Mouse (Mus musculus) left cerebral cortex, adult 8-10 months (tissue): ENCODE data around the gene Tnni1. TPM values are rescaled to one million over a fixed set of nuclear protein-coding genes. Genes with fewer than 3 reads are reported as not detected.

Source experiments
- DNase-seq, 2 experiments: peaks; one replicate each; pipeline ENCODE4 v3.0.0; 2022; ENCODE audit warnings: low spot score in 2 of 2
- total RNA-seq, 4 experiments: library from RNA; stranded (reverse); gene quantifications; 2 replicates each; pipeline ENCODE4 v1.2.4; 2022

The Tnni1 gene
- total RNA-seq, 4 experiments from 2014 or later = 3.7 to 7.8 (median 4.2) TPM

DNA sequence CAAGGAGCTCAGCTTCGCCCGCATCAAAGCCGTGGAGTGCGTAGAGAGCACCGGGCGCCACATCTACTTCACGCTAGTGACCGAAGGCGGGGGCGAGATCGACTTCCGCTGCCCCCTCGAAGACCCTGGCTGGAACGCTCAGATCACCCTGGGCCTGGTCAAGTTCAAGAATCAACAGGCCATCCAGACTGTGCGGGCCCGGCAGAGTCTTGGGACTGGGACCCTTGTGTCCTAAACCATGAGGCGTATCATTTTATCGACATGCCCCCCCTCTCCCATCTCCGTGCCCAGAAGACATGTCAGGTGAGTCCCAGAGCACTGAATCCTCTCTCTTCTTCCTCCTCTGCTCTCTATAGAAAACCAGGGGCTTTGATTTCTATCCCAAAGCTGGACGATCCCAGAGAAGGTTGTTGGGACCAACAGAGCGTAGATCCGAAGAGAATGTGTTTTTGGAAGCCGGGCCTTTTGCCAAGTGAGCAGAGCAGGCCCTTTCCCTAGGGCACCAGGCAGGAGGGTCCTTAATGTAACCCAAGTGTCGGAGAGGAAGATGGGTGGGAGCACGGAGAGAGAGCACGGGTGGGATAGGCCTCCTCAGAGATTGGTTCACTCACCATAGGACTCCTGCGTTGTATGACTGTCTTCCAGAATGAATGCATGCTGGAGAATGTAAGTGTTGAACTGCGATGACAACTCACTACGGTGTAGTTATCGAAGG lies 12.5 kb upstream of the Tnni1 start:
- DNase-seq = no peak

GRCm38 (mm10) chr1:135767324-135767890 lies 11.8 kb upstream of the Tnni1 start:
- no peak for DNase-seq

GRCm38 (mm10) chr1:135768400-135768799 lies 10.8 kb upstream of the Tnni1 start:
- no peak for DNase-seq

DNA sequence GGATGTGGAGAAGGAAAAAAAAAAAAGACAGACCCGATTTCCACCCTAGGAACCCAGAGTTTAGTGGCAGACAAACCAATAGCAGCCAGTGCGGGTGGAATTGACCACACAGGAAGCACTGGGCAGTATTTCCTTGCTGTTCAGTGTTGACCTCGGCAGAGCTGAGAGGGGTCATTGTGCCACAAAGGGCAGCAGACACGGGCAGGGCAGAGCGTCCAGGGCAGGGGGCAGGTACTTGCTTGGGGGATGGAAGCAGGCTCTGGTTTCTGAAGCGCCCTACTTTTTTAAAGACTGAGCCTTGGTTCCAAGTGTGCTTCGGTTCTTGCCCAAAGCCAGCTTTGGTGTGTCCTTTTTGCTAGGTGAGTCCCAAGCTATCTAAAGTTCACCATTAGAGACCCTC lies 9.0 kb upstream of the Tnni1 start:
- DNase-seq = no peak

- no peak for DNase-seq
These were observed 8.2 kb upstream of the Tnni1 start for GRCm38 (mm10) chr1:135770896-135771572.

- DNase-seq = no peak
These were observed 7.7 kb upstream of the Tnni1 start for GRCm38 (mm10) chr1:135771573-135771970.

DNA sequence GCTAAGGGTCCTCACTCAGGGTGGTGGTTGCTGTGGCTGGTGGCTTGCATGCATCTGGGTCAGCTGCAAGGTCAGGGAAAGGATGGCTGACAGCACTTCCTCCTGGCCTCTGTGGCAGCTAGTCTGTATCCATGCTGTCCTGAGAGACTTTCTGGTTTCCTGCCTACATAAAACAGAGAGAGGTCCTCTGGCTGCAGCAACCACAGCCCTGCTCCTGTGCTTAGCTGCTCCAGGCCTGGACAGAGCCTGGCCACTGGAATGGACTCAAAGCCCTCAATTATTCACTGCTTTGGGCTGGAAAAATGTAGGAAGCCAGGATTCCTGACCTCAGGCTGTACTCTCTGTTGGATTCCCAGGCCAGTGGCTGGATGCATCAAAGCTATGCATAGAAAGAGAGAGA lies 2.6 kb upstream of the Tnni1 start:
- no peak for DNase-seq

- no peak for DNase-seq
These were observed 2.2 kb upstream of the Tnni1 start for GRCm38 (mm10) chr1:135777046-135777445.

DNA sequence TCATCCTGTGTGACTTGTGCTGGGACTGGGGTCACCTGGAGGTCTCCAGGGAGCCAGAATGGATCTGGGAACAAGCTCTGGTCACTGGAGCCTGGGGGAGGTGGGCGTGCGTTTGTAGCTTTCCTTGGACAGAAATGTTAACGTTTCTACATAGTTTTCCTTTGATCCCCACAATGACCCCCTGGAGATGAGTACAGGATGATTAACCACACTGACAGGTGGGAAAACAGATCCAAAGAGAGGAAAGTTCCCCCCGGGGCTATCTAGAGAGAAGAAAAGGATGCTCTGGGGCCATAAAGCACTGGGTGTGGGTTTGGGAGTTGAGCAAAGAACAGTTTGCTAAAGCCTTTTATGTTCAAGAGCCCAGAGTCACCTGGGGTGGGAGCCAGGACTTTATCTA lies 1.4 kb downstream of the Tnni1 start:
- no peak for DNase-seq

- DNase-seq = peak; percentile 64
These were observed 2.0 kb downstream of the Tnni1 start for GRCm38 (mm10) chr1:135781220-135781619.

GRCm38 (mm10) chr1:135782816-135783215 lies 3.6 kb downstream of the Tnni1 start:
- no peak for DNase-seq

DNA sequence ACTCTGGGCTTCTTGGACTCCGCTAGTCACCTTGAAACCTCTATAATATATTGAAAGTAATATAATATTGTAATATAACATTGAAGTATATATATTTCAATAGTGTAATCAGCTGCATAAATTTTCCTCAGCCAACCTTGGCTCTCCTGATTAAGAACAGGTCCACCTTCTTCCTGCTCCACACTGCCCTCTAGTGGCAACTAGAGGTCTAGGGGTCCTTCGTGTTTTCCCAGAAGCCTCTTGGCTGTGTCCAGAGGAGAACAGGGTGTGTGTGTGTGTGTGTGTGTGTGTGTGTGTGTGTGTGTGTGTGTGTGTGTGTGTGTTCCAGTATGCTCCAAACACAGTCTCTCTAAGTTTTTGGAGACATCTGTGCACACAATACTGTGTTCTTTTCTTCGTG lies 8.6 kb downstream of the Tnni1 start:
- no peak for DNase-seq

DNA sequence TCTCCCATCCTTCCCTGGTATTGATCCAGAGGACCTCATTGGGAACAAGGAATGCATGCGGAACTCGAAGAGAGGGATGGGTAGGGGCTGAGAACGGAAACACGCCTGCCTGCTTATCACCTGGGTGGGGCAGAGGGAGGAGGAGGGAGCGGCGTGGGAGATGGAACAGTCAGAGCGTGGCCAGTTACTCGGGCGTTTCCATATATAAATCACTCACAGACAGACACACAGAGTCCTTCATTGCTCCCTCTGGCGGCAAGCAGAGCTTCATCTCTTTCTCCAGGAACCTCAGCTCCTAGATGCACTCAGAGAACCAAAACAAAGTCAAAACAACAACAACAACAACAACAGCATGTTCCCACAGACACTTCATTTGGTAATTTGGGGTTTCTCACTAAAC lies 9.5 kb downstream of the Tnni1 start:
- DNase-seq = no peak

GRCm38 (mm10) chr1:135789815-135790214 lies 10.6 kb downstream of the Tnni1 start:
- DNase-seq = no peak

GRCm38 (mm10) chr1:135792143-135792939 lies 13.1 kb downstream of the Tnni1 start:
- DNase-seq = no peak

GRCm38 (mm10) chr1:135793370-135794215 lies 14.4 kb downstream of the Tnni1 start:
- DNase-seq = peak; percentile 40 to 86

DNA sequence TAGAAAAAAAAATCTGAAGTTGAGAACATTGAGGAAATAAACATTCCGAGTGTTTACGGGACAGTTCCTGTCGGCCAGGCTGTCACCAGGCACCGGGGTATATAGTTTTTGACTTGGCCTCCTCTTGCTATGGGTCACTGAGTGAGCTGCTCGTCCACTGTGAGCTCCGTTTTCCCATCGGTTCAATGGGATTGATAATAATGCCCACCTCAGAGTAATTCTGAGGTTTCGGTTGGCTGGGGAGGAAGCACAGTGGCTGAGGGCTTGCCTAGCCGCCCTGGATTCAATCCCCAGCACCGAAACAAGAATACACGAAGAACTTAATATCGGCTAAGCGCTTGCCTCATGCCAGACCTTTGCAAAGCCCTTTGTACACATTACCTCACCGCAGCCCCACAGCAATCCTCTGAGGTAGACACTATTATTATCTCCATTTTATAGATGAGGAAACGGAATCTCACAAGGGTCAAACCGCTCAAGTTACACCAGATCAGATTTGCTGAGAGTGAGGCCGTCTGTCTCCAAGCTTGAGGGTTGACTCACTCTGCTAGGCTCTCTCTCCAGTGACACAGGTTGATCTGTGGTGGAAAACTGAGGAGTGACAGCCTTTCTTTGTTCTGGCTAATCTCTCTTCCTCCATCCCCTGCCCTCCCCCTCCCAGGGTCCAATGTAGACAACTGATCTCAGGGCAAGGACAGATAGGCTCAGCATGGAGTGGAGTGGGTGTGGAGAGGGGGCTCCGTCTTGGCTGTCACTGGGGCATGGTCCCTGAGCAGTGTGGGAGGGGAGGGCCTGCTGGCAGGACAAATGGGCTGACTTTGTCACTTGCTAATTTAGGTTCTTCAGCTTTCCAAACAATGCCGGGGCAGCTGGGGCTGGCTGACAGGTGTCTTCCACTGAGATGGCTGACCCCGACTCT lies 15.2 kb downstream of the Tnni1 start:
- DNase-seq = no peak

DNA sequence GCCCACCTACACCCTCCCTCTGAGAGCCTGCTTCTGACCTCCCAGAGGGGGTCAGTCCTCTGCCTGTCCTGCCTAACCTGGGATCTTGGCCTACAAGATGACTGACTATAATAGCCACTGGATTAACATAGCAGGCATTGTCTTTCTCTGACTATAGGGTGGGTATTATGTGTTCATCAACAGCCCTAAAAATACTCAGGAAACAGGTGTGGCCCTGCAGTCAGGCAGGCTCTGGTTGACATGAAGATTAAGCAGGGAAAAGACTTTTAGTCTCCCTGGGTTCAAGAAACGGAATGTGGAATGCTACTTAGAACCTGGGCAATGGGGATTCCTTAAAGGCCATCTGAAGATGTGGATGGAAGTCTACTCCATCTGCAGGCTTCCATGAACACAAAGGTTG lies 19.3 kb downstream of the Tnni1 start:
- DNase-seq = no peak

GRCm38 (mm10) chr1:135799109-135799627 lies 19.9 kb downstream of the Tnni1 start:
- DNase-seq = no peak
